Comparison of ENCODE assay signal across 14 mouse cellular contexts in genomic region chr11:60193556-60193955, GRCm38 (mm10). TPM values are rescaled to one million over a fixed set of nuclear protein-coding genes. Genes with fewer than 3 reads are reported as not detected.
DNase-seq lines count a peak whose midpoint lies in the region; ATAC-seq lines count a peak whose summit lies in the region.
"Had no signal": no experiment of that assay in that cellular context is flagged by ENCODE, and none has a peak within 500 bp of the region (broad histone marks: within the 10 kb centered on the region; RNA-seq: fewer than 3 reads in every experiment).

No protein-coding gene starts in this region.

- H3K36me3 ChIP-seq in megakaryocyte, embryonic 14.5 days (replicated peaks; ENCODE audit: low read length): peaks cover 97% of the 10 kb centered on the region
- peaks cover 100% of the 10 kb centered on the region for H3K36me3 ChIP-seq in forebrain, embryonic 12.5 days (replicated peaks)
- H3K36me3 ChIP-seq in hindbrain, embryonic 16.5 days (ENCODE audit: control insufficient read depth, insufficient read depth, low read length): peaks cover 59% of the 10 kb centered on the region

- H3K4me2 ChIP-seq in forebrain, embryonic 12.5 days: no peak overlapping the region
- no peak overlapping the region for H3K4me2 ChIP-seq in hindbrain, embryonic 16.5 days (ENCODE audit: low read length)
- H3K4me2 ChIP-seq: lung, embryonic 15.5 days had no signal

- H3K27ac ChIP-seq in forebrain, embryonic 12.5 days: 0 out of 2 replicates have a peak overlapping the region, but pooled peaks have one; percentile 20
- H3K27ac ChIP-seq in hindbrain, embryonic 16.5 days (ENCODE audit: low read depth, low read length): no peak overlapping the region
- H3K27ac ChIP-seq: kidney, postnatal 0 days; lung, embryonic 15.5 days had no signal

- WGBS in forebrain, embryonic 12.5 days: 79% methylated on average over 4 of the region's 4 CpGs
- WGBS in hindbrain, embryonic 16.5 days: 58% methylated on average over 4 of the region's 4 CpGs

- peaks cover 93% of the 10 kb centered on the region for H3K4me1 ChIP-seq in megakaryocyte, embryonic 14.5 days
- H3K4me1 ChIP-seq in forebrain, embryonic 12.5 days: 0 out of 2 replicates have a peak, but pooled peaks cover 3% of the 10 kb centered on the region
- no peaks in the 10 kb centered on the region for H3K4me1 ChIP-seq in hindbrain, embryonic 16.5 days (ENCODE audit: control insufficient read depth, insufficient read depth, low read depth, low read length)

- H3K4me3 ChIP-seq in megakaryocyte, embryonic 14.5 days (replicated peaks): peak overlapping the region; percentile 62
- H3K4me3 ChIP-seq in forebrain, embryonic 12.5 days (replicated peaks): no peak overlapping the region
- H3K4me3 ChIP-seq in hindbrain, embryonic 16.5 days (ENCODE audit: low read length): no peak overlapping the region
- H3K4me3 ChIP-seq: lung, embryonic 15.5 days had no signal

- H3K27me3 ChIP-seq in megakaryocyte, embryonic 14.5 days (replicated peaks): no peaks in the 10 kb centered on the region
- H3K27me3 ChIP-seq in forebrain, embryonic 12.5 days: no peaks in the 10 kb centered on the region
- no peaks in the 10 kb centered on the region for H3K27me3 ChIP-seq in hindbrain, embryonic 16.5 days (replicated peaks; ENCODE audit: control insufficient read depth, insufficient read depth, low read length)
- H3K27me3 ChIP-seq: lung, embryonic 15.5 days had no signal

- peaks cover 10% of the 10 kb centered on the region for H3K9me3 ChIP-seq in megakaryocyte, embryonic 14.5 days
- peaks cover 7% of the 10 kb centered on the region for H3K9me3 ChIP-seq in forebrain, embryonic 12.5 days
- H3K9me3 ChIP-seq in hindbrain, embryonic 16.5 days (ENCODE audit: control insufficient read depth, low read length): no peaks in the 10 kb centered on the region
- H3K9me3 ChIP-seq: lung, embryonic 15.5 days had no signal

- H3K9ac ChIP-seq in forebrain, embryonic 12.5 days: no peak overlapping the region
- no peak overlapping the region for H3K9ac ChIP-seq in hindbrain, embryonic 16.5 days (ENCODE audit: low read depth, low read length)
- H3K9ac ChIP-seq: lung, embryonic 15.5 days had no signal

- peak; percentile 40 for DNase-seq in adrenal gland, postnatal 14 days
- no peak for DNase-seq in adrenal gland, adult (ENCODE audit: inconsistent age in 2 of 2, low spot score in 1 of 2)
- DNase-seq in right cerebral cortex, postnatal 10 days (ENCODE audit: low spot score in 2 of 2): no peak
- no peak for DNase-seq in right cerebral cortex, postnatal 25 days
- DNase-seq: adrenal gland, adult 2 months; liver; right cerebral cortex, postnatal 14 days had no signal

- no peak for ATAC-seq in megakaryocyte, adult 5-6 weeks (ENCODE audit: poor library complexity, severe bottlenecking)
- no peak; the same call in 1 of the 2 replicates for ATAC-seq in forebrain, embryonic 12.5 days (ENCODE audit: low FRiP score)
- peak; percentile 40; the same call in 1 of the 2 replicates for ATAC-seq in hindbrain, embryonic 16.5 days
- ATAC-seq: intestine, embryonic 16.5 days had no signal

RNA-seq across cellular contexts. Expression of gene Srebf1, which starts 28.8 kb away (rescaled TPM):
- 102 and 130 TPM in 2 replicates for total RNA-seq in adrenal gland, postnatal 14 days (2021)
- polyA plus RNA-seq in megakaryocyte, embryonic 14.5 days (2012; ENCODE audit: insufficient read depth, low replicate concordance): 138 and 188 TPM in 2 replicates
- total RNA-seq in megakaryocyte, adult 5-6 weeks (2015): 27.5 and 37.3 TPM in 2 replicates
- 27.6 and 43.3 TPM in 2 replicates for total RNA-seq in megakaryocyte, adult 5-6 weeks (2017)
- 58.0 and 58.1 TPM in 2 replicates for polyA plus RNA-seq in forebrain, embryonic 12.5 days (2016; fragmentation: Nextera tagmentation; extraction: Ambion mirVana)
- 42.5 and 44.8 TPM in 2 replicates for polyA plus RNA-seq in hindbrain, embryonic 16.5 days (2015; fragmentation: Nextera tagmentation; extraction: Ambion mirVana)
